Comparison of ENCODE assay signal across 10 mouse cellular contexts in genomic region chr14:25371021-25371400, GRCm38 (mm10).
DNase-seq lines count a peak whose midpoint lies in the region; ATAC-seq lines count a peak whose summit lies in the region.
"Had no signal": no experiment of that assay in that cellular context is flagged by ENCODE, and none has a peak within 500 bp of the region (broad histone marks: within the 10 kb centered on the region; RNA-seq: fewer than 3 reads in every experiment).

No protein-coding gene starts in this region.

- H3K36me3 ChIP-seq in hindbrain, embryonic 12.5 days: peaks cover 6% of the 10 kb centered on the region; the same call in 1 of the 2 replicates
- H3K36me3 ChIP-seq in hindbrain, embryonic 11.5 days (ENCODE audit: control insufficient read depth, insufficient read depth, low read length): no peaks in the 10 kb centered on the region
- no peaks in the 10 kb centered on the region for H3K36me3 ChIP-seq in embryonic facial prominence, embryonic 12.5 days
- peaks cover 2% of the 10 kb centered on the region; the same call in 1 of the 2 replicates for H3K36me3 ChIP-seq in limb, embryonic 10.5 days
- H3K36me3 ChIP-seq: G1E had no signal

- H3K4me2 ChIP-seq in hindbrain, embryonic 12.5 days (replicated peaks): no peak overlapping the region
- H3K4me2 ChIP-seq in hindbrain, embryonic 11.5 days (replicated peaks; ENCODE audit: low read depth, low read length): no peak overlapping the region
- H3K4me2 ChIP-seq in embryonic facial prominence, embryonic 12.5 days (replicated peaks): no peak overlapping the region

- no peak for ATAC-seq in hindbrain, embryonic 12.5 days (ENCODE audit: low FRiP score)
- no peak for ATAC-seq in hindbrain, embryonic 11.5 days (ENCODE audit: low FRiP score)
- no peak for ATAC-seq in embryonic facial prominence, embryonic 12.5 days (ENCODE audit: insufficient number of reproducible peaks, insufficient read depth, low FRiP score, low TSS enrichment)

- H3K27me3 ChIP-seq in hindbrain, embryonic 12.5 days: no peaks in the 10 kb centered on the region
- H3K27me3 ChIP-seq in hindbrain, embryonic 11.5 days (ENCODE audit: control insufficient read depth, insufficient read depth, low read length): no peaks in the 10 kb centered on the region
- H3K27me3 ChIP-seq in embryonic facial prominence, embryonic 12.5 days: no peaks in the 10 kb centered on the region
- no peaks in the 10 kb centered on the region for H3K27me3 ChIP-seq in limb, embryonic 10.5 days (ENCODE audit: low read depth, poor library complexity, severe bottlenecking)

- DNase-seq in hindbrain, embryonic 11.5 days (ENCODE audit: low spot score): no peak
- DNase-seq in MN1 (ENCODE audit: low spot score): peak; percentile 56
- no peak for DNase-seq in limb, embryonic 10.5 days (ENCODE audit: low spot score)
- DNase-seq in adrenal gland, postnatal 36 days: no peak
- no peak for DNase-seq in adrenal gland, adult (ENCODE audit: inconsistent age in 2 of 2, low spot score in 1 of 2)
- no peak for DNase-seq in left cerebral cortex, adult 8-10 months (ENCODE audit: low spot score in 2 of 2)
- DNase-seq: lung, postnatal 14 days had no signal

- H3K27ac ChIP-seq in hindbrain, embryonic 12.5 days: peak overlapping the region; percentile 66
- H3K27ac ChIP-seq in hindbrain, embryonic 11.5 days (ENCODE audit: low read depth, low read length): no peak overlapping the region
- H3K27ac ChIP-seq in embryonic facial prominence, embryonic 12.5 days: peak overlapping the region; percentile 68
- H3K27ac ChIP-seq in limb, embryonic 10.5 days: peak overlapping the region; percentile 82; the same call in 1 of the 2 replicates

- H3K9ac ChIP-seq in hindbrain, embryonic 12.5 days: 0 out of 2 replicates have a peak overlapping the region, but pooled peaks have one; percentile 20
- no peak overlapping the region for H3K9ac ChIP-seq in hindbrain, embryonic 11.5 days (ENCODE audit: low read depth, low read length)
- no peak overlapping the region for H3K9ac ChIP-seq in embryonic facial prominence, embryonic 12.5 days

- 78% methylated on average over 5 of the region's 5 CpGs for WGBS in hindbrain, embryonic 12.5 days
- 74% methylated on average over 5 of the region's 5 CpGs for WGBS in hindbrain, embryonic 11.5 days
- 70% methylated on average over 5 of the region's 5 CpGs for WGBS in embryonic facial prominence, embryonic 12.5 days
- WGBS in limb, embryonic 10.5 days: 74% methylated on average over 5 of the region's 5 CpGs

- H3K9me3 ChIP-seq in hindbrain, embryonic 12.5 days (replicated peaks): peaks cover 6% of the 10 kb centered on the region; the same call in 1 of the 2 replicates
- H3K9me3 ChIP-seq in hindbrain, embryonic 11.5 days (ENCODE audit: control insufficient read depth, low read length): no peaks in the 10 kb centered on the region
- peaks cover 4% of the 10 kb centered on the region; the same call in 1 of the 2 replicates for H3K9me3 ChIP-seq in embryonic facial prominence, embryonic 12.5 days
- H3K9me3 ChIP-seq in limb, embryonic 10.5 days (replicated peaks): no peaks in the 10 kb centered on the region

- H3K4me3 ChIP-seq in hindbrain, embryonic 12.5 days: no peak overlapping the region
- no peak overlapping the region for H3K4me3 ChIP-seq in hindbrain, embryonic 11.5 days (ENCODE audit: low read depth, low read length)
- no peak overlapping the region for H3K4me3 ChIP-seq in embryonic facial prominence, embryonic 12.5 days
- no peak overlapping the region for H3K4me3 ChIP-seq in limb, embryonic 10.5 days

- peaks cover 33% of the 10 kb centered on the region for H3K4me1 ChIP-seq in hindbrain, embryonic 12.5 days
- H3K4me1 ChIP-seq in hindbrain, embryonic 11.5 days (replicated peaks; ENCODE audit: control insufficient read depth, insufficient read depth, low read length): peaks cover 3% of the 10 kb centered on the region; the same call in 1 of the 2 replicates
- H3K4me1 ChIP-seq in embryonic facial prominence, embryonic 12.5 days: peaks cover 16% of the 10 kb centered on the region
- H3K4me1 ChIP-seq in limb, embryonic 10.5 days: peaks cover 28% of the 10 kb centered on the region
